Mouse (Mus musculus): ENCODE results near the gene Reep3.
"Not testable (repeated sequence)": the region's sequence is repeated elsewhere in the genome, so short reads cannot be mapped to it uniquely, and the experiment has no call there.

Gene Reep3

GRCm38 (mm10) chr10:67096621-67097436, at the start of gene Reep3:
Gene Reep3, minus strand, starts transcription at chr10:67096945.
- DNase-seq (ENCODE audit: extremely low spot score, low spot score) = peak; percentile 81

- no peak for DNase-seq (ENCODE audit: extremely low spot score, low spot score)
Measured at GRCm38 (mm10) chr10:67145623-67146022, 48.9 kb upstream of the Reep3 start.

- DNase-seq (ENCODE audit: extremely low spot score, low spot score) = no peak
Measured at GRCm38 (mm10) chr10:67144269-67144668, 47.5 kb upstream of the Reep3 start.

- DNase-seq (ENCODE audit: extremely low spot score, low spot score) = no peak
Measured at GRCm38 (mm10) chr10:67143661-67144060, 46.9 kb upstream of the Reep3 start.

GRCm38 (mm10) chr10:67137437-67137836, 40.7 kb upstream of the Reep3 start:
- DNase-seq (ENCODE audit: extremely low spot score, low spot score) = no peak

- no peak for DNase-seq (ENCODE audit: extremely low spot score, low spot score)
Measured at GRCm38 (mm10) chr10:67134322-67134721, 37.6 kb upstream of the Reep3 start.

- DNase-seq (ENCODE audit: extremely low spot score, low spot score) = no peak
Measured at GRCm38 (mm10) chr10:67131709-67132108, 35.0 kb upstream of the Reep3 start.

- DNase-seq (ENCODE audit: extremely low spot score, low spot score) = no peak
Measured at GRCm38 (mm10) chr10:67129531-67129930, 32.8 kb upstream of the Reep3 start.

GRCm38 (mm10) chr10:67126859-67127758, 30.4 kb upstream of the Reep3 start:
- DNase-seq (ENCODE audit: extremely low spot score, low spot score) = peak; percentile 69

GRCm38 (mm10) chr10:67126061-67126858, 29.5 kb upstream of the Reep3 start:
- no peak for DNase-seq (ENCODE audit: extremely low spot score, low spot score)

GRCm38 (mm10) chr10:67124156-67124555, 27.4 kb upstream of the Reep3 start:
- DNase-seq (ENCODE audit: extremely low spot score, low spot score) = no peak

GRCm38 (mm10) chr10:67123756-67124155, 27.0 kb upstream of the Reep3 start:
- DNase-seq (ENCODE audit: extremely low spot score, low spot score) = no peak

GRCm38 (mm10) chr10:67120640-67121039, 23.9 kb upstream of the Reep3 start:
- DNase-seq (ENCODE audit: extremely low spot score, low spot score) = no peak

GRCm38 (mm10) chr10:67120180-67120579, 23.4 kb upstream of the Reep3 start:
- no peak for DNase-seq (ENCODE audit: extremely low spot score, low spot score)

GRCm38 (mm10) chr10:67119291-67119690, 22.5 kb upstream of the Reep3 start:
- DNase-seq (ENCODE audit: extremely low spot score, low spot score) = no peak

GRCm38 (mm10) chr10:67116251-67116650, 19.5 kb upstream of the Reep3 start:
- DNase-seq (ENCODE audit: extremely low spot score, low spot score) = peak; percentile 10

GRCm38 (mm10) chr10:67115666-67116091, 18.9 kb upstream of the Reep3 start:
- DNase-seq (ENCODE audit: extremely low spot score, low spot score) = no peak

GRCm38 (mm10) chr10:67115115-67115514, 18.4 kb upstream of the Reep3 start:
- DNase-seq (ENCODE audit: extremely low spot score, low spot score) = no peak

- no peak for DNase-seq (ENCODE audit: extremely low spot score, low spot score)
Measured at GRCm38 (mm10) chr10:67113833-67114232, 17.1 kb upstream of the Reep3 start.

GRCm38 (mm10) chr10:67112967-67113366, 16.2 kb upstream of the Reep3 start:
- DNase-seq (ENCODE audit: extremely low spot score, low spot score) = not testable (repeated sequence)

GRCm38 (mm10) chr10:67111799-67112177, 15.0 kb upstream of the Reep3 start:
- no peak for DNase-seq (ENCODE audit: extremely low spot score, low spot score)

Measured in neural tube, embryonic 10.5 days (tissue).